10 mouse cellular contexts compared by ENCODE assay signal in the genomic region with DNA sequence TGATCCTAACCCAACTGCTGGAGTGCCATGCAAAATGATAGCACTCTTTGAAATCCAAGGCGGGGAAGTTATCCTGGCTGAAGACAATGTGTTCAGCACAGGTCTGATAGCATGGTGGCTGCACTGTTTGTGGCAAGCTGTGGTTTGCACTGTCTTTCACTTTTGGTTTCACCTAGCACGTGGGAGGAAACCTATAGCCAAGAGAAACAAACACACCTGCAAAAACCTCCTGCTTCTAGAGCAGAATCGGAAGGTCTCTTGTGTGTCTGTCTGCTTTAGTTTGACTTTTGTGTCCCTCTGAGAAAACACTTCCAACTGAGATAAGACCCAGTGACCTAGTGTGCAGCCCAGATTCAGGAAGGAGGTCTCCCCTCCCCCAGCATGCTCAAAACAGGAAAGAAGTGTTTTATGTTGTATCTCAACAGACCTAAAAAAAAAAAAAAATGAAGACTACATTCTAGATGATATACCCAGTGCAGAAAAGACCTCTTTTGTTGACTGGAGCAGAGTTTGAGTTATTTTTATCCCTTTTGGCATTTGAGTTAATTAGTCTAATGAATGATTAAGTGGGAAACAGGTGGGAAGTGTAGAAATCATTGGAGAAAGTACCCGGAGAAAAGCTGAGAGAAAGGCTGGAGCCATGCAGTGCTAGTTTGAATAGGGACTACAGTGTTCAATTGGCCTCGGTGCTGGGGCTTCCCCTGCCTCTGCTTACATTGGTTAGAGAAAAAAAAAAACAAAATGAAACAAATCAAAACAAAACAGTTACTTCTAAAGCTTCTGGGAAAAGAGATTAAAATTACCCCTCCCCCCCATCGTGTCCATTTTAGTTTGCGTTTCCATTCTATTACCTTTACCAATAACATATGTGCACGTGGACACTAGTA.
A peak's percentile ranks its signal among the peaks of the same experiment; 100 is the strongest.
DNase-seq lines count a peak whose midpoint lies in the region; ATAC-seq and TF ChIP-seq lines count a peak whose summit lies in the region.
"Had no signal": no experiment of that assay in that cellular context is flagged by ENCODE, and none has a peak within 500 bp of the region (broad histone marks: within the 10 kb centered on the region; RNA-seq: fewer than 3 reads in every experiment).

No protein-coding gene starts in this region.

- TF ChIP-seq CTCF in intestine, postnatal 0 days (IDR thresholded peaks at IDR 0.05; ENCODE audit: low read depth), result no peak

- no peaks in the 10 kb centered on the region for H3K9me3 ChIP-seq in intestine, postnatal 0 days (ENCODE audit: control insufficient read depth)
- no peaks in the 10 kb centered on the region for H3K9me3 ChIP-seq in intestine, embryonic 16.5 days (ENCODE audit: control insufficient read depth, low read length)
- H3K9me3 ChIP-seq: liver, embryonic 13.5 days; neural tube, embryonic 13.5 days had no signal

- H3K27me3 ChIP-seq in intestine, postnatal 0 days (replicated peaks; ENCODE audit: control insufficient read depth, insufficient read depth, low read length), result no peaks in the 10 kb centered on the region
- no peaks in the 10 kb centered on the region for H3K27me3 ChIP-seq in intestine, embryonic 16.5 days (replicated peaks; ENCODE audit: control insufficient read depth, insufficient read depth, low read length)
- H3K27me3 ChIP-seq: liver, embryonic 13.5 days; neural tube, embryonic 13.5 days had no signal

- ATAC-seq in intestine, postnatal 0 days, result no peak
- no peak for ATAC-seq in intestine, embryonic 16.5 days

- WGBS in intestine, postnatal 0 days, result 42% methylated on average over 8 of the region's 8 CpGs
- 47% methylated on average over 8 of the region's 8 CpGs for WGBS in intestine, embryonic 16.5 days

- no peak overlapping the region for H3K27ac ChIP-seq in intestine, postnatal 0 days (ENCODE audit: low read depth, low read length)
- H3K27ac ChIP-seq in intestine, embryonic 16.5 days (ENCODE audit: low read length), result no peak overlapping the region
- H3K27ac ChIP-seq: liver, embryonic 13.5 days; neural tube, embryonic 13.5 days had no signal

- H3K9ac ChIP-seq in intestine, postnatal 0 days (ENCODE audit: low read depth, low read length), result no peak overlapping the region
- no peak overlapping the region for H3K9ac ChIP-seq in intestine, embryonic 16.5 days (ENCODE audit: low read depth, low read length)
- H3K9ac ChIP-seq: liver, embryonic 13.5 days; neural tube, embryonic 13.5 days had no signal

- H3K4me2 ChIP-seq in intestine, postnatal 0 days (replicated peaks; ENCODE audit: low read depth), result peak overlapping the region; percentile 32
- H3K4me2 ChIP-seq in intestine, embryonic 16.5 days (ENCODE audit: low read depth, low read length), result no peak overlapping the region
- H3K4me2 ChIP-seq: liver, embryonic 13.5 days; neural tube, embryonic 13.5 days had no signal

- peak; percentile 81 for DNase-seq in T-cell, adult 2 months (ENCODE audit: low spot score)
- peak; percentile 81 for DNase-seq in naive thymus-derived CD4-positive, alpha-beta T cell, adult 2 months (ENCODE audit: low read depth)
- DNase-seq in thymus, postnatal 25 days, result peak; percentile 64
- no peak for DNase-seq in embryo, embryonic 11 days
- no peak for DNase-seq in adrenal gland, adult 2 months
- DNase-seq: heart, postnatal 36 days; liver, embryonic 13.5 days had no signal

- no peaks in the 10 kb centered on the region for H3K4me1 ChIP-seq in intestine, postnatal 0 days (replicated peaks; ENCODE audit: control insufficient read depth, insufficient read depth, low read length)
- no peaks in the 10 kb centered on the region for H3K4me1 ChIP-seq in intestine, embryonic 16.5 days (ENCODE audit: control insufficient read depth, insufficient read depth, low read length)
- H3K4me1 ChIP-seq: neural tube, embryonic 13.5 days had no signal

- no peaks in the 10 kb centered on the region for H3K36me3 ChIP-seq in intestine, postnatal 0 days (ENCODE audit: control insufficient read depth, insufficient read depth)
- no peaks in the 10 kb centered on the region for H3K36me3 ChIP-seq in intestine, embryonic 16.5 days (ENCODE audit: control insufficient read depth, insufficient read depth, low read length)
- H3K36me3 ChIP-seq: liver, embryonic 13.5 days; neural tube, embryonic 13.5 days had no signal

- H3K4me3 ChIP-seq in intestine, postnatal 0 days (ENCODE audit: low read depth, low read length), result no peak overlapping the region
- no peak overlapping the region for H3K4me3 ChIP-seq in intestine, embryonic 16.5 days (ENCODE audit: low read length)
- H3K4me3 ChIP-seq: liver, embryonic 13.5 days; neural tube, embryonic 13.5 days had no signal

Comparison
In these comparisons a context has a peak if more than half of its experiments do, and no peak if none do; other contexts are left out.
1. DNase-seq: peak in T-cell, adult 2 months (single experiment), naive thymus-derived CD4-positive, alpha-beta T cell, adult 2 months (single experiment) and thymus, postnatal 25 days (single experiment); none in embryo, embryonic 11 days (single experiment) and adrenal gland, adult 2 months (single experiment).